Mouse (Mus musculus) left cerebral cortex, adult 11 months (tissue): Measurements from ENCODE around the gene Ryr1.

Experiments used
- DNase-seq: peaks from one replicate; pipeline ENCODE4 v3.0.0; 2022; ENCODE audit warnings: low spot score

Ryr1 gene

DNA sequence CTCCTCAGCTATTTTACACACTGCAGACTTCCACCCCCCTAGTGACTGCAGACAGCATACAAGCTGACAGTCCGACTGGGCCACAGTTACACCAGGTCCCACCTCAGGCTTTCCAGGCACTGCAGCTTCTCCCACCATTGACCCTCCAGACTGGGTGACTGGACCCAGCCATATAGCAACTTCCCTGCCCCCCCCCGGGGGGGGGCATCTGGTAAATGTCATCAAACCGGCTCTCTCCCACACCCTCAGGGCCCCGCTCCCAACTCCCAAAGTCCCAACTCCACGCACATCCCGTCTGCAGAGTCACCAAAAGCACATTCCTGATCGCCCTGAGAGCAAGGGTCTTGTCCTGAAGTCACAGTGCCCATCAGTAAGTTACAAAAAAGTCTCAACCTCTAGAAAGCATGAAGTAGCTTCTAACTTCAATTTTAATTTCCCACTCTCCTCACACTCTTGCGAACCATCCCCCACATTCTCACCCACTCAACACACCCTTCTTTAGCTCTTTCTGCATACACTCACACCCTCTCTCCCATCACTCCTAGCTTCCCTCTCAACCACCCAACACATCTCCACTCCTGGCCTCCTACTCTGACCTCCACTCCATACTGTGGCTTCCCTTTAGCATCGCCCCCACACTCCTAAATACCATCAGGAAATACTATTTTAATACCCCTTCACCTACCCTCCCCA is 164.5 kb downstream of the Ryr1 start:
- DNase-seq: no peak

DNA sequence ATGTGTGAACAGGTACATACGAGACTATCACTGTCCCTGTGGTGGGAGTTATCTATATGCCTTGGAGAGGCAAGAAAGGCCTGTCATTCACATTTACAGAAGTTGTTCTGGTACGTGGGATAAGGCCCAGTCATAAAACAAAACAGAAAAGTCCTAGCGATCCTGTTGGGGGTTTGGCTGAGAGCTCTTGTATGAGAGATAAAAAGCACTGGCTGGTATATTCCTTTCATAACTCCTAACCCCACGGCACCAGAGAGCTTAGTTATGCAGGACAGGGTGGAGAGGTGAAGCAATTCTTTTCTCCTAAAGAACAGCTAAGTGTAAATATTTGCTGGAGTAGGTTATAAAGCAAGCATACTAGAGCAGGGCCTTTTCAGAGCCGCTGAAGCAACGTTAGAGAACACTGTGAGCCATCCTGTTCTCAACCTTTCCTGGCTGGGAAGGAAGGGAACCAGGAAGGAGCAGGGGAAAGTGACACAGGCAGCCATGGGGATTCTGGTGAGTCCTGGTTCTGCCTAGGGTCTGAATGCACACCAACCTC is 165.4 kb downstream of the Ryr1 start:
- no peak for DNase-seq

DNA sequence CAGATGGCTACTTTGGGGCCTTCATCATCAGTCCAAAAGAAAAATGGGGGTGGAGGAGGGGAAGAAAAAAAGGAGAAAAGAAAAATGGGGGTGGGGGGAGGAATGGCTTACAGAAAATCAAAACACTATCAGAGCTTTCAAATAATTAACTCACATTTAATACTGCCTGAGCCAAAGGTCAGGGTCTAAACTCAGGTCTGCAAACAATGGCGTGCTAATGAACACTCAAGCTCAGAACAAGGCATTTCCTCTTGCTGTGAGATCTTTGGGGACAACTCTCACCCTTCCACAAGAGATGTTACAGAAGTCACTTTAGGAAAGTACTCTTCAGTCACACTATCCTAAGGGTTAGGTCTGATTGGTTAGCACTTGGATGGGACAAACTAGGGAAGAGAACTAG is 166.2 kb downstream of the Ryr1 start:
- DNase-seq: no peak

DNA sequence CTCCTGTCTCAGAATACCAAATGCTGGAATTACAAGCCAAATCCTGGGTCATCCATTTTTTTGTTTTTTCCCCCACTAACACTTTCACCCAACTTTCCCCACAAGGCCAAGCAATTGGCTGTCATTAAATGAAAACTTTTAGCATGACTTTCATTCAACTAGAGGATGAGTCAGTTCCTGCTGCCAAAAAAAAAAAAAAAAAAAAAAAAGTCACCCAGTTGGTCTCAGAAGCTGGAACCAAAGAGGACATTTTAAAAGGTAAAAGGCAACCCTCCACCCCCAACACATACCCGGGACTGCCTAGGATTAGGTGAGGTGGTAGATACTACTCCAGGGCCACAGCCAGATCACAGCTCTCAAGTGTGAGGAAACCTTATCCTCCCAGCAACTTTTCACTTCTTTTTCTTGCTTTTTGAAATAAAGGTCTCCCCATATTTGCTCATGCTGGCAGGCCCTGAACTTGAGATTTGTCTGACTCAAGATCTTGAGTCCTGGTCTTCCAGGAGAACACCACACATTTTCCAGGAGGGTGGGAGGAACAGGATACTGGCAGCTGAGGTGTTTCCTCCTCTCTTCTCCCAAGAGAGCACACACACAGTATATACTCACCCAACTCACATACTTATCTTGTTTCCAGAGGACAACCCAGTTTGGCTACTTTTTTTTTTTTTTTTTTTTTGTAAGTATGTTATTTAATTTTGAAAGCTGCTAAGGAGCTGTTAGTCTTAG is 166.8 kb downstream of the Ryr1 start:
- DNase-seq: no peak

DNA sequence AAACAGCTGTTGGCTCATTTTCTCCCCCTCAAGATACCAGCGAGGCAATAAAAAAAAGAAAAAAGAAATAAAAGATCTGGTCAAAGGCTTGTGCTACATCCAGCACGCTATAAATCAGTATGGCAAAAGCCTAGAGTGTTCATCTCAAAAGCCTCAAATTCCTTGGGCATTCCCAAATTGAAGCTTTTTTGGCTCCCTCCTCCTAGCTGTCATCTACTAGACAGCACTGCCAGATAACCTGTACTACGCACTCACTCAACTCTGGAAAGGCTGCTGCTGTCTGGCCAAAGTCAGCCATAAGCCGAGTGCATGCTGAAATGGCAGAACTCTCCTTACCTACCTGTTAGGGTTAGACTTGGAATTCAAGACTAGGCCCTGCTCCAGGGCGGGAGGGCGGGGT is 167.7 kb downstream of the Ryr1 start:
- DNase-seq: no peak

DNA sequence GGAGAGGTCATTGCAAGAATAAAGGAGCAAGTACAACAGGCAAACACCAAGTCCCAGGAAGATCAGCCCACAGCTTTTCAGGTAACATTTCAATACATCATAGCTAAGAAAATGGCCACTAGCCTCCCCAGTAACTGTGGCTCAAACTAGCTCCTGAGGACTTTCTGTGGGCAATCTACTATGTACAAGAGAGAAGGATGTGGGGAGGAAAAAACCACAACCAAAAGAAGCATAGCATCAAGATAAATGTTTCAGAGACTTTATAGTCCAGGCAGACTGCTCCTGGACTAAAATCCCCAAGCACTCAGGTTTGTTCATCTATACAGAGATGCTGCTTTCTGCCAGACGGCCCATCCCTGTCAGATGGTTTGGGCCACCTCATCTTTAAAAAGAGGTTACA is 168.7 kb downstream of the Ryr1 start:
- no peak for DNase-seq

DNA sequence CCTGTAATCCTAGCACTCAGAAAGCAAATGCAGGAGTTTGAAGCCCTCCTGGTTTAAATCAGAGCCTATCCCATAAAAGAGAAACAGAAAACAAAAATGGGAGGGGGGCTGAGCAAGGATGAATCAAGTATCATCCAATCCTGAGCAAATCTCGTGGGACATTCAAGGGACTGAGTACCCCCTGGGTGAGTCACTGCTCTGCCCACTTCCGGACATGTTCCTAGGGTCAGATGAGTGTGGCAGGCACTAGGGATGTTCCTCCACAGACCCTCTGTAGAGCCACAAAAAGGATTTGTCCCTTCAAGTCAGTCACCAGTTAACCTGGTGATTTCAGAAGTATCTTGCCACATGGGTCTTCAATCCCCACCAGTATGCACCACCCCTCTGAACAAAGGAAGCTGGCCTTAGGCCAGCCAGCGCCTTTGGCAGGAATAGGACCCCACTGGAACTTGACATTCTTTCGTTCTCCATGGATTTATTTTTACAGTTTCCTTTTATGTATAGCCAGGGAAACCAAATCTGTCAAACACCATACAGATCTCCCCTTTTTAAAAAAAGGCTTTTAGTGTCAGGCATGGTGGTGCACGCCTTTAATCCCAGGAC is 169.6 kb downstream of the Ryr1 start:
- no peak for DNase-seq

DNA sequence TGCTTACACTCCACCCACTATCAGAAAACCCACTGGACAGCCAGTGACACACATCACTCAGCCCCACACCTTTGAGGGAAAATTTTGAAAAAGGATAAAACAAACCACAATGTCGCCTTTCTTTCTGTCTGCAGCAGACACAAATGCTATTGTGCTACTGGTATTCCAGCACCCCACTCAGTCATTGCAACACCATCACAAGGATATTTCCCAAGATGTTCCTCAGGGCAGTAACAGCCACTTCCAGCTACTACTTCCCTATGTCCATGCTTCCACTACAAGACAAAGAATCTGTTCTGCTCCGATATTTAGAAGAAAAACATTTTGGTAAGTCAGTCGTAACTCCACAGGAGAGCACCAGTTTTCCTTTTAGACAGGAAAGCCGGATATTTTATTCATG is 170.2 kb downstream of the Ryr1 start:
- no peak for DNase-seq

DNA sequence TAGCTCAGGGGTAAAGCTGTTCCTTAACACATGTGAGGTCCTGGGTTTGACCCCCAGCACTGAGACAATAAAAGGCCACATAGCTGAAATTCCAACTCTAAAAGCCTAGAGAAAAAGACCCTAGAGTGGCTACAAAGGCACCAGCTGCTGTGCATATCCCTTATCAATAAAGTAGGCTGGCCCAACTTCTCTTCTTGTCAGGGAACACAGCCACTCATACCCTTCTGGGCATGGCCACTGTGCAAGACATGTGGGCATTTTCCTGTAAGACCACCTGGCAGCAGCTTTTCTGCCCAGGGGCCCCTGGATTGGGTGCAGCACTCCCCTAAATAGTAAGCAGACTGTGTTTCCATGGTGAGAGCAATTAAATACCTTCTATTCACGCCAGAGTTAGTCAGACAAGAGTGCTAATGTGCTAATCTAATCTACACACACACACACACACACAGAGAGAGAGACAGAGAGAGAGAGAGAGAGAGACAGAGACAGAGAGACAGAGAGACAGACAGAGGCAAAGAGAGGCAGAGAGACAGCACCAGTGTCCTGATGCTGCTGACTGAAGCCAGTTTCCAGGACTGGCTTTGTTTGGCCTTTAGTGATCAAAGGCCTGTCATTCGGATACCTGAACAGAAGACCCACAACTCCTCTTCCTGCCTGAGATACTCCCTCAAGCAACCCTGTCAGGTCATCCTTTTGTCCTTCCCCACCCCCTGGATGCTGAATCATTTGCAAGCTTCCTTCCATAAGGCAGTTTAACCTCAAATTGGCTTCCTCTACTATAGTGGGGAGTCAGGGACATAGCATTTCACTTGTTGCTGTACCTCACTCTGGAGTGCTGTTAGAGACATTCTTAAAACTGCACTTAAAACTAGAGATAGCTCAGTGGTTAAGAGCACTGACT is 171.3 kb downstream of the Ryr1 start:
- no peak for DNase-seq
